Mouse (Mus musculus): Measurements from ENCODE around the gene Mpeg1.
A peak's percentile ranks its signal among the peaks of the same experiment; 100 is the strongest.

Gene Mpeg1

GRCm38 (mm10) chr19:12460282-12461249 is at the start of gene Mpeg1:
Gene Mpeg1, plus strand, starts transcription at chr19:12460779.
- peak in 1 of 2 experiments; percentile 5 for DNase-seq

GRCm38 (mm10) chr19:12413737-12414136 is 46.8 kb upstream of the Mpeg1 start:
- no peak for DNase-seq

- DNase-seq: no peak
Observed at GRCm38 (mm10) chr19:12417361-12417760, 43.2 kb upstream of the Mpeg1 start, which contains the start of gene Olfr1441. Gene Olfr1441, plus strand, starts transcription at chr19:12417433.

GRCm38 (mm10) chr19:12418312-12418711 is 42.3 kb upstream of the Mpeg1 start:
- no peak for DNase-seq

GRCm38 (mm10) chr19:12420555-12420954 is 40.0 kb upstream of the Mpeg1 start:
- DNase-seq: no peak

GRCm38 (mm10) chr19:12421680-12422079 is 38.9 kb upstream of the Mpeg1 start:
- DNase-seq: no peak

- DNase-seq: no peak
Observed at GRCm38 (mm10) chr19:12427101-12427500, 33.5 kb upstream of the Mpeg1 start.

GRCm38 (mm10) chr19:12427605-12428004 is 33.0 kb upstream of the Mpeg1 start, which contains the start of gene Pfpl:
Gene Pfpl, plus strand, starts transcription at chr19:12427905.
- DNase-seq: no peak

- peak in 1 of 2 experiments; percentile 34 for DNase-seq
Observed at GRCm38 (mm10) chr19:12433033-12433432, 27.5 kb upstream of the Mpeg1 start.

- DNase-seq: no peak
Observed at GRCm38 (mm10) chr19:12435011-12435416, 25.6 kb upstream of the Mpeg1 start.

GRCm38 (mm10) chr19:12435750-12436524 is 24.6 kb upstream of the Mpeg1 start:
- DNase-seq: no peak

GRCm38 (mm10) chr19:12439581-12439980 is 21.0 kb upstream of the Mpeg1 start:
- no peak for DNase-seq

- peak in 1 of 2 experiments; percentile 28 for DNase-seq
Observed at GRCm38 (mm10) chr19:12440103-12440725, 20.4 kb upstream of the Mpeg1 start.

GRCm38 (mm10) chr19:12442560-12442959 is 18.0 kb upstream of the Mpeg1 start:
- DNase-seq: no peak

- DNase-seq: no peak
Observed at GRCm38 (mm10) chr19:12445014-12445413, 15.6 kb upstream of the Mpeg1 start.

GRCm38 (mm10) chr19:12457401-12458066 is 3.0 kb upstream of the Mpeg1 start:
- DNase-seq: peak; percentile 55 to 60

GRCm38 (mm10) chr19:12459516-12459915 is 1.1 kb upstream of the Mpeg1 start:
- DNase-seq: no peak

- DNase-seq: peak in 1 of 2 experiments; percentile 7
Observed at GRCm38 (mm10) chr19:12462851-12463721, 2.5 kb downstream of the Mpeg1 start.

GRCm38 (mm10) chr19:12463722-12464035 is 3.1 kb downstream of the Mpeg1 start:
- DNase-seq: no peak

GRCm38 (mm10) chr19:12464127-12464526 is 3.5 kb downstream of the Mpeg1 start:
- peak in 1 of 2 experiments; percentile 8 for DNase-seq

- peak in 1 of 2 experiments; percentile 1 for DNase-seq
Observed at GRCm38 (mm10) chr19:12464674-12465073, 4.1 kb downstream of the Mpeg1 start.

Measured in spleen, adult 18-20 months (tissue).